Mouse (Mus musculus) brain, embryonic 14.5 days (tissue): ENCODE data around the gene Tbxas1.

Experiments used
- CTCF ChIP-seq: fragments of 200-500 bp; IDR thresholded peaks from 2 replicates; pipeline ENCODE4 v1.5.1; 2012; ENCODE audit warnings: inconsistent platforms, mild to moderate bottlenecking, moderate library complexity, borderline replicate concordance; ENCODE audit not compliant: insufficient read depth, insufficient read length; ENCODE audit errors: extremely low read depth
- POLR2A ChIP-seq: fragments of 200-500 bp; IDR thresholded peaks from 2 replicates; pipeline ENCODE4 v1.6.1; 2012; ENCODE audit warnings: mild to moderate bottlenecking, inconsistent platforms, borderline replicate concordance; ENCODE audit not compliant: poor library complexity, insufficient read depth, insufficient read length, severe bottlenecking; ENCODE audit errors: extremely low read depth

DNA sequence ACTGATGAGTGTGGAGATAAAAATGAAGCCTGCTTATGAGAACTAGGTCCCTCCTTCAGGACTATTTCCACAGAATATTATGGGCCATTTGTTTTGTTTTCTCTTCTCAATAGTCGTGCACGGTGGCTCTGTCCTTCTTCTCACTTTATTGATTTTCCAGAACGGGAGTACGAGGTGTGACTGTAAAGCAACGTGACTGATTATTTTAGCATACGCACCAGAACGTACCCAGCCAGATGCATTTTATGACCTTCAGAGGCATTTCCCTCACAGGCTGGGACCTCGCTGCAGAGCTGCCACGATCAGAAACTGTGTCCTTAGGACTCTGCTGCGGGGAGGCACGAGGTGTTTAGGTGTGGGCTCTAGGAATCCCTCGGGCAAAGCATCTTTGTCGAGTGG, 51.8 kb downstream of the Tbxas1 start:
- TF ChIP-seq POLR2A (no peak), CTCF (no peak)
